Mouse (Mus musculus): ENCODE results near the gene Mybpc2. TPM values are rescaled to one million over a fixed set of nuclear protein-coding genes. Genes with fewer than 3 reads are reported as not detected.

Gene Mybpc2
- polyA plus RNA-seq, 1 experiment from 2014 or later, result 0.09 TPM

GRCm38 (mm10) chr7:44546274-44546673 lies 21.8 kb upstream of the Mybpc2 start:
- 95% methylated on average over 3 of the region's 3 CpGs for WGBS
- Histone ChIP-seq H3K9ac (replicated peaks) (no peak overlapping the region), H3K36me3 (peaks cover 50% of the 10 kb centered on the region), H3K27ac (no peak overlapping the region), H3K4me1 (replicated peaks) (peaks cover 13% of the 10 kb centered on the region), H3K4me2 (no peak overlapping the region), H3K9me3 (peaks cover 8% of the 10 kb centered on the region; the same call in 1 of the 2 replicates), H3K27me3 (no peaks in the 10 kb centered on the region), H3K4me3 (replicated peaks) (no peak overlapping the region)
- ATAC-seq (ENCODE audit: insufficient number of reproducible peaks, insufficient read depth, low FRiP score, low TSS enrichment, low read depth), result no peak

DNA sequence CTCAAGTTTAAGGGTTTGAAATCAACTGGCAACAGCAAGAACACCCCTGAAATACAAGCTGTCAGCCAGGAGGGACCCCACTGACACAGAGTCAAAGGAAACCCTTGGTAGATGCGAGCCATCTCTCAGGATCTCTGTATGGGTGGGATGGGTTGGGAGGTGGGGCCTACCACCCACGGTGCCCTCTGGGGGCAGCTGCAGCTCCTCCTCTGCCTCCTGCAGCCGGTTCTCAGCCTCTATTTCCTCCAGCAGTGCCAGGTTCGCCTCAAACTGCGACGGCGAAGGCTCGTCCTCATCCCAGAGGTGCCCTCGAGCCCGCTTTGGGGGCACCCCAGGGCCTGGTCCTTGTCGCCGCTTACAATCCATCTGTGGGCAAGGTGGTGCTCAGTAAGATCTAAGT lies 18.6 kb upstream of the Mybpc2 start:
- Histone ChIP-seq H3K4me1 (replicated peaks) (peaks cover 12% of the 10 kb centered on the region), H3K36me3 (peaks cover 63% of the 10 kb centered on the region), H3K27ac (no peak overlapping the region), H3K9me3 (peaks cover 8% of the 10 kb centered on the region; the same call in 1 of the 2 replicates), H3K4me3 (replicated peaks) (no peak overlapping the region), H3K9ac (replicated peaks) (0 out of 2 replicates have a peak overlapping the region, but pooled peaks have one; percentile 18), H3K4me2 (no peak overlapping the region), H3K27me3 (no peaks in the 10 kb centered on the region)
- no peak for ATAC-seq (ENCODE audit: insufficient number of reproducible peaks, insufficient read depth, low FRiP score, low TSS enrichment, low read depth)
- 82% methylated on average over 12 of the region's 12 CpGs for WGBS

GRCm38 (mm10) chr7:44542555-44542954 lies 18.1 kb upstream of the Mybpc2 start:
- H3K9me3 ChIP-seq, result peaks cover 8% of the 10 kb centered on the region; the same call in 1 of the 2 replicates
- no peak overlapping the region for H3K4me3 ChIP-seq (replicated peaks)
- no peaks in the 10 kb centered on the region for H3K27me3 ChIP-seq
- H3K4me2 ChIP-seq, result no peak overlapping the region
- H3K4me1 ChIP-seq (replicated peaks), result peaks cover 7% of the 10 kb centered on the region
- no peak overlapping the region for H3K27ac ChIP-seq
- WGBS, result 95% methylated on average over 11 of the region's 11 CpGs
- H3K9ac ChIP-seq (replicated peaks), result no peak overlapping the region
- ATAC-seq (ENCODE audit: insufficient number of reproducible peaks, insufficient read depth, low FRiP score, low TSS enrichment, low read depth), result no peak
- H3K36me3 ChIP-seq, result peaks cover 68% of the 10 kb centered on the region

- WGBS, result 91% methylated on average over 41 of the region's 41 CpGs
- Histone ChIP-seq H3K4me3 (replicated peaks) (no peak overlapping the region), H3K36me3 (peaks cover 94% of the 10 kb centered on the region), H3K4me2 (no peak overlapping the region), H3K27me3 (no peaks in the 10 kb centered on the region), H3K4me1 (replicated peaks) (no peaks in the 10 kb centered on the region), H3K27ac (no peak overlapping the region), H3K9me3 (no peaks in the 10 kb centered on the region), H3K9ac (replicated peaks) (no peak overlapping the region)
- ATAC-seq (ENCODE audit: insufficient number of reproducible peaks, insufficient read depth, low FRiP score, low TSS enrichment, low read depth), result no peak
These were observed 14.5 kb upstream of the Mybpc2 start for GRCm38 (mm10) chr7:44538756-44539624.

DNA sequence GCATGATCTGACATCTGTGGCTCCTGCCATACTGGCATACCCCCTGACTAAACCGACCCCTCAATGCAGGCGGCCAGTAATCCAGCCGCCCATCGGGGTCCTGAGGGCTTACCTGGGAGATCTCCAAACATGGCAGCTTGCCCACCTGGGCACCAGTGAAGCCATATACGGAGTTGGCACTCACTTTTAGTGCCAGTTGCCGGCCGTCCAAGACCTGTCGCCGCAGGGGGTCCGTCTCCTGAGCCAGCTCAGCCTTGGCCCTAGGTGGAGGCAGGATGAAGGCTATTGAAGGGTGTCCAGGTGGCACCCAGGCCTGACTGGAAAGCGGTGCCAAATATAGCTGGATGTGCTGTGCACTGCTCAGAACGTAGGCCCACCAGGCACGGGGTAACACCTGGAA lies 13.0 kb upstream of the Mybpc2 start:
- Histone ChIP-seq H3K27ac (no peak overlapping the region), H3K4me1 (replicated peaks) (no peaks in the 10 kb centered on the region), H3K9ac (replicated peaks) (no peak overlapping the region), H3K27me3 (no peaks in the 10 kb centered on the region), H3K4me2 (no peak overlapping the region), H3K4me3 (replicated peaks) (no peak overlapping the region), H3K9me3 (no peaks in the 10 kb centered on the region), H3K36me3 (peaks cover 100% of the 10 kb centered on the region)
- WGBS, result 93% methylated on average over 13 of the region's 13 CpGs
- no peak for ATAC-seq (ENCODE audit: insufficient number of reproducible peaks, insufficient read depth, low FRiP score, low TSS enrichment, low read depth)

DNA sequence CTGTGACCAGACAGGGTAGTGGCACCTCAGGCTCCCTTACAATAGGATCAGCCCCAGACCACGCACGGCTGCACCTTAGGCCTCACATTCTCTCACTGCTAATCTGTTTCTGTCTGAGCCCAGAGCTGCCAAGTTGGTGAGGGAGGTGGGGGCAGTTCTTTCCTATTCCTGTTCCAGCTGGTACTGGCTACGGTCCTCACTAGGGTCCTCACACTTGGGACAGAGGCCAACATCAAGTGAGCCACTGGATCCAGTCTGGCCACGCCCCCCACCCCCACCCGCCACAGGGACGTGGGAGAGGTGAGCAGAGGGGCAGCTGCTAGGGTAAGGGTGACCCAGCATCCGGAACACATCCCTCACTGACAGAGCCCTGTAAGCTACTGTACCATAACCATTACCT lies 12.6 kb upstream of the Mybpc2 start:
- Histone ChIP-seq H3K27me3 (no peaks in the 10 kb centered on the region), H3K4me1 (replicated peaks) (no peaks in the 10 kb centered on the region), H3K9me3 (no peaks in the 10 kb centered on the region), H3K9ac (replicated peaks) (no peak overlapping the region), H3K4me3 (replicated peaks) (no peak overlapping the region), H3K27ac (no peak overlapping the region), H3K36me3 (peaks cover 100% of the 10 kb centered on the region), H3K4me2 (no peak overlapping the region)
- ATAC-seq (ENCODE audit: insufficient number of reproducible peaks, insufficient read depth, low FRiP score, low TSS enrichment, low read depth), result no peak
- 88% methylated on average over 7 of the region's 7 CpGs for WGBS

GRCm38 (mm10) chr7:44536590-44536968 lies 12.1 kb upstream of the Mybpc2 start:
- no peak overlapping the region for H3K4me2 ChIP-seq
- no peak overlapping the region for H3K4me3 ChIP-seq (replicated peaks)
- no peaks in the 10 kb centered on the region for H3K4me1 ChIP-seq (replicated peaks)
- H3K27ac ChIP-seq, result no peak overlapping the region
- no peaks in the 10 kb centered on the region for H3K27me3 ChIP-seq
- peaks cover 97% of the 10 kb centered on the region for H3K36me3 ChIP-seq
- H3K9me3 ChIP-seq, result no peaks in the 10 kb centered on the region
- no peak for ATAC-seq (ENCODE audit: insufficient number of reproducible peaks, insufficient read depth, low FRiP score, low TSS enrichment, low read depth)
- no peak overlapping the region for H3K9ac ChIP-seq (replicated peaks)
- WGBS, result 91% methylated on average over 6 of the region's 6 CpGs

GRCm38 (mm10) chr7:44535657-44536589 lies 11.5 kb upstream of the Mybpc2 start:
- H3K4me3 ChIP-seq (replicated peaks), result no peak overlapping the region
- no peaks in the 10 kb centered on the region for H3K4me1 ChIP-seq (replicated peaks)
- no peaks in the 10 kb centered on the region for H3K9me3 ChIP-seq
- H3K36me3 ChIP-seq, result peaks cover 90% of the 10 kb centered on the region
- WGBS, result 93% methylated on average over 27 of the region's 27 CpGs
- no peak for ATAC-seq (ENCODE audit: insufficient number of reproducible peaks, insufficient read depth, low FRiP score, low TSS enrichment, low read depth)
- no peak overlapping the region for H3K9ac ChIP-seq (replicated peaks)
- 0 out of 2 replicates have a peak, but pooled peaks cover 3% of the 10 kb centered on the region for H3K27me3 ChIP-seq
- no peak overlapping the region for H3K27ac ChIP-seq
- no peak overlapping the region for H3K4me2 ChIP-seq

- H3K4me2 ChIP-seq, result no peak overlapping the region
- H3K4me3 ChIP-seq (replicated peaks), result no peak overlapping the region
- WGBS, result 82% methylated on average over 19 of the region's 19 CpGs
- no peaks in the 10 kb centered on the region for H3K4me1 ChIP-seq (replicated peaks)
- ATAC-seq (ENCODE audit: insufficient number of reproducible peaks, insufficient read depth, low FRiP score, low TSS enrichment, low read depth), result no peak
- H3K36me3 ChIP-seq, result peaks cover 79% of the 10 kb centered on the region
- no peak overlapping the region for H3K9ac ChIP-seq (replicated peaks)
- H3K27me3 ChIP-seq, result 0 out of 2 replicates have a peak, but pooled peaks cover 3% of the 10 kb centered on the region
- no peaks in the 10 kb centered on the region for H3K9me3 ChIP-seq
- H3K27ac ChIP-seq, result no peak overlapping the region
These were observed 10.4 kb upstream of the Mybpc2 start for GRCm38 (mm10) chr7:44534656-44535441.

- WGBS, result 93% methylated on average over 13 of the region's 13 CpGs
- Histone ChIP-seq H3K9ac (replicated peaks) (no peak overlapping the region; the same call in 1 of the 2 replicates), H3K27me3 (peaks cover 9% of the 10 kb centered on the region), H3K4me1 (replicated peaks) (no peaks in the 10 kb centered on the region), H3K27ac (no peak overlapping the region), H3K4me2 (no peak overlapping the region), H3K4me3 (replicated peaks) (no peak overlapping the region), H3K36me3 (peaks cover 73% of the 10 kb centered on the region), H3K9me3 (no peaks in the 10 kb centered on the region)
- no peak for ATAC-seq (ENCODE audit: insufficient number of reproducible peaks, insufficient read depth, low FRiP score, low TSS enrichment, low read depth)
These were observed 9.8 kb upstream of the Mybpc2 start for GRCm38 (mm10) chr7:44534242-44534641.

- no peak overlapping the region for H3K4me3 ChIP-seq (replicated peaks)
- H3K27me3 ChIP-seq, result peaks cover 14% of the 10 kb centered on the region
- ATAC-seq (ENCODE audit: insufficient number of reproducible peaks, insufficient read depth, low FRiP score, low TSS enrichment, low read depth), result no peak
- no peak overlapping the region for H3K27ac ChIP-seq
- H3K9ac ChIP-seq (replicated peaks), result no peak overlapping the region; the same call in 1 of the 2 replicates
- peaks cover 68% of the 10 kb centered on the region for H3K36me3 ChIP-seq
- H3K9me3 ChIP-seq, result no peaks in the 10 kb centered on the region
- no peak overlapping the region for H3K4me2 ChIP-seq
- 78% methylated on average over 12 of the region's 12 CpGs for WGBS
- H3K4me1 ChIP-seq (replicated peaks), result no peaks in the 10 kb centered on the region
These were observed 9.2 kb upstream of the Mybpc2 start for GRCm38 (mm10) chr7:44533746-44534045.

Data from limb, embryonic 12.5 days (tissue).